Mouse (Mus musculus): Measurements from ENCODE around the gene Tmem160. TPM values are rescaled to one million over a fixed set of nuclear protein-coding genes. Genes with fewer than 3 reads are reported as not detected.
A peak's percentile ranks its signal among the peaks of the same experiment; 100 is the strongest.

Gene Tmem160
- polyA plus RNA-seq, 1 experiment, result 52.5 TPM

GRCm38 (mm10) chr7:16493361-16493760 is 40.8 kb downstream of the Tmem160 start:
- no peak for TF ChIP-seq POLR2A (IDR thresholded peaks at IDR 0.05; ENCODE audit: borderline replicate concordance, extremely low read depth, insufficient read depth, insufficient read length, poor library complexity, severe bottlenecking)
- TF ChIP-seq CTCF (IDR thresholded peaks at IDR 0.05; ENCODE audit: borderline replicate concordance, extremely low read depth, insufficient read depth, insufficient read length), result peak; percentile 64; the same call in 1 of the 2 replicates
- DNase-seq (ENCODE audit: low read depth), result peak; percentile 51

- TF ChIP-seq POLR2A (IDR thresholded peaks at IDR 0.05; ENCODE audit: borderline replicate concordance, extremely low read depth, insufficient read depth, insufficient read length, poor library complexity, severe bottlenecking) (no peak), CTCF (IDR thresholded peaks at IDR 0.05; ENCODE audit: borderline replicate concordance, extremely low read depth, insufficient read depth, insufficient read length) (no peak)
- no peak for DNase-seq (ENCODE audit: low read depth)
Measured at GRCm38 (mm10) chr7:16496260-16496659, 43.7 kb downstream of the Tmem160 start.

- DNase-seq (ENCODE audit: low read depth), result peak; percentile 25
- TF ChIP-seq CTCF (IDR thresholded peaks at IDR 0.05; ENCODE audit: borderline replicate concordance, extremely low read depth, insufficient read depth, insufficient read length), result no peak
- TF ChIP-seq POLR2A (IDR thresholded peaks at IDR 0.05; ENCODE audit: borderline replicate concordance, extremely low read depth, insufficient read depth, insufficient read length, poor library complexity, severe bottlenecking), result no peak
Measured at GRCm38 (mm10) chr7:16499671-16500104, 47.1 kb downstream of the Tmem160 start.

- DNase-seq (ENCODE audit: low read depth), result no peak
- no peak for TF ChIP-seq POLR2A (IDR thresholded peaks at IDR 0.05; ENCODE audit: borderline replicate concordance, extremely low read depth, insufficient read depth, insufficient read length, poor library complexity, severe bottlenecking)
Measured at GRCm38 (mm10) chr7:16501571-16501970, 49.0 kb downstream of the Tmem160 start.

GRCm38 (mm10) chr7:16504573-16505225 is 52.1 kb downstream of the Tmem160 start:
- no peak for TF ChIP-seq CTCF (IDR thresholded peaks at IDR 0.05; ENCODE audit: borderline replicate concordance, extremely low read depth, insufficient read depth, insufficient read length)
- no peak for TF ChIP-seq POLR2A (IDR thresholded peaks at IDR 0.05; ENCODE audit: borderline replicate concordance, extremely low read depth, insufficient read depth, insufficient read length, poor library complexity, severe bottlenecking)
- DNase-seq (ENCODE audit: low read depth), result peak; percentile 26

Other genes starting within 250 kb of the Tmem160 start
- 20.4 and 22.5 TPM in 2 replicates for gene Dhx34, start 230.7 kb upstream of the Tmem160 start, polyA plus RNA-seq (2012; rRNA removed)
- gene C5ar2, start 208.6 kb upstream of the Tmem160 start, polyA plus RNA-seq (2012; rRNA removed), result 0.08 and 0.11 TPM in 2 replicates
- 1.1 and 1.4 TPM in 2 replicates for gene C5ar1, start 193.2 kb upstream of the Tmem160 start, polyA plus RNA-seq (2012; rRNA removed)
- 50.1 and 52.9 TPM in 2 replicates for gene Inafm1, start 179.2 kb upstream of the Tmem160 start, polyA plus RNA-seq (2012; rRNA removed)
- gene Ccdc9, start 166.0 kb upstream of the Tmem160 start, polyA plus RNA-seq (2012; rRNA removed), result 42.5 and 63.9 TPM in 2 replicates
- gene Bbc3, start 144.4 kb upstream of the Tmem160 start, polyA plus RNA-seq (2012; rRNA removed), result 26.6 and 27.4 TPM in 2 replicates
- gene Sae1, start 65.0 kb upstream of the Tmem160 start, polyA plus RNA-seq (2012; rRNA removed), result 147 and 150 TPM in 2 replicates
- gene Zc3h4, start 51.9 kb upstream of the Tmem160 start, polyA plus RNA-seq (2012; rRNA removed), result 63.7 and 73.2 TPM in 2 replicates
- 4.6 and 5.1 TPM in 2 replicates for gene Npas1, start 24.9 kb downstream of the Tmem160 start, polyA plus RNA-seq (2012; rRNA removed)
- 48.1 and 75.2 TPM in 2 replicates for gene Arhgap35, start 162.2 kb downstream of the Tmem160 start, polyA plus RNA-seq (2012; rRNA removed)
- not detected in 2 replicates for gene Ceacam15, start 222.9 kb downstream of the Tmem160 start, polyA plus RNA-seq (2012; rRNA removed)

All from brain, embryonic 14.5 days (tissue).